Mouse (Mus musculus): ENCODE measurements around the gene Eci1. TPM values are rescaled to one million over a fixed set of nuclear protein-coding genes. Genes with fewer than 3 reads are reported as not detected.

Gene Eci1
- polyA plus RNA-seq, 1 experiment from 2014 or later: 109 TPM

DNA sequence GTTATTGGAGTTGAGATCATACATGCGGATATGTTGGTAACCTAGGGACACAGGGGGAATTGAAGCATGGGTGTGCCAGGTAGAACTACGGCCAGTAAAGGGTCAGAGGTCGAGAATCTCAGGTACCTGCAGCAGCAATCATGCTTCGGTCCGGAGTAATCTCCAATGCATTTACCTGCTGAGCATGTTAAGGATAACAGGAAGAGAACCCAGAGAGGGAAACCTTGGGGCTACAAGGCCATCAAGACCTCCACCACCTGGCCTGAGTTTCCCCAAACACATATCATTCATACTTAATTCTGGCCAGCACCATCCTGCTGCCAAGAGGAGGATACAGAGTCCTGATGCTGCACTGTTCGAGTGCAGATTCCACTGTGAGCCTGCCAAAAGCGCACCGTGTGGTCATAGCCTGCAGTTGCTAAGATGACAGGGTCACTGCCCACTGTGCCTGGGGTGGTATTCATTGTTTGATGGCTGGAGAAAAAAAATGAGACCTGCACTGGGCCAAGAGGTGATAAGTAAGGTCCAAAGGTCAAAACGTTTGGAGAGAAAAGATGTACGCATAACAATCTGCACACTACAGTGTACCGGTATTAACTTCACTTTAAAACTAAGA, 51.7 kb downstream of the Eci1 start:
- Histone ChIP-seq H3K27me3 (ENCODE audit: insufficient read depth, low read length) (no peaks in the 10 kb centered on the region), H3K4me2 (ENCODE audit: low read length) (peak overlapping the region; percentile 73), H3K27ac (no peak overlapping the region), H3K4me1 (replicated peaks; ENCODE audit: insufficient read depth, low read length) (peaks cover 9% of the 10 kb centered on the region), H3K4me3 (replicated peaks; ENCODE audit: low read depth, low read length) (peak overlapping the region; percentile 63), H3K9ac (ENCODE audit: low read depth, low read length) (peak overlapping the region; percentile 69; the same call in 1 of the 2 replicates), H3K9me3 (replicated peaks; ENCODE audit: low read length) (no peaks in the 10 kb centered on the region), H3K36me3 (ENCODE audit: insufficient read depth, low read length) (peaks cover 29% of the 10 kb centered on the region)
- DNase-seq (ENCODE audit: low spot score) (no peak), ATAC-seq (replicated peaks; ENCODE audit: low FRiP score, low read depth) (no peak)
- no peak for TF ChIP-seq CTCF (IDR thresholded peaks at IDR 0.05; ENCODE audit: low read depth)
- 44% methylated on average over 11 of the region's 11 CpGs for WGBS

DNA sequence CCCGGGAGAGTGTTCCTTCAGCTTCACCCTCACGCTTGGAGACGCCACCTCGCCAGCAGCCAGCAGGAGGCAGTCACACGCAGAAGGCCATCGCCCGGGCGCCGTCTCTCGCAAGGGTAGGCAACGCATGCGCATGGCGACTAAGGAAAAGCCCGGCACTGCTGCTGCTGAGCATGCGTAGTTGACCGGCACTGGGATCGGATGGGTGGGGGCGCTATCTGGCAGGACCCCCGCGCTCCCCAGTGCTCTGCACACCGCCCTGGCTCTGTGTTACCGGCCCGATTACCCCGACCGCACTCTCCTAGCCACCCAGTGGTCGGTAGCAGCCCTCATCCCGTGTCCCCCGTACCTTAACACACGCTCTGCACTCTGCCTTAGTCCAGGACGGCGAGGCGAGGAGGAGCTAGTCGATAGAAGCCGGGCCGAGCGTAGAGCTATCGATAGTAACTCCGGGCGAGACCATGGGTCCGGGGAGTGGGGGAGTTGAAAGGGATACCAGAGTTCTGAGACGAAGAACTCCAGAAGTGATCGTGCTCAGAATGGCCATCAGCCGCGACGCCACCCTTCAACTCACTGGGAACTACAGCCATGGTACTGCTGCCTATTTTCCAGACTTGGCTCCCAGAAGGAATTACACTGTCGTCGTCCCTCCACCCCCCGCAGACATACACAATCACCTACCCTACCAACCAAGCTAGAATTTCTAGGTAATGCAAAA, 52.4 kb downstream of the Eci1 start, which contains the start of gene Mlst8:
Mlst8 (minus strand) TSS at position 416 of the 718 bp plus-strand sequence.
- peaks cover 7% of the 10 kb centered on the region for H3K4me1 ChIP-seq (replicated peaks; ENCODE audit: insufficient read depth, low read length)

DNA sequence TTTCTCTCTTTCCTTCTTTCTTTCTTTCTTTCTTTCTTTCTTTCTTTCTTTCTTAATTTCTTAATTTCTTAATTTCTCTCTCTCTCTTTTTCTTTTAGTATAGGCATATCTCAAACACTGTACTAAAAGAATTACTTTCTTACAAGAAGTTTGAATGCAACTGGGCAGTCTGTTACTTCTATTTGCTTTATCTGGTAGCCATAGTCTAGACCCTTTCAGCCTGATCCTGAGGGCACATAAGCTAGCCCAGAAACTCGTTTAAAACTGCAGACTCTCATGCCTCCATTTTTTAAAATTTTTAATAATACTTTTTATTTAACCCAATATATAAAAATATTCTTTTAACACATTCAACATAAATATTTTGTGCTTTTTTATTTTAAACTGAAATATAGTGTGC, 53.0 kb downstream of the Eci1 start:
- Histone ChIP-seq H3K9me3 (replicated peaks; ENCODE audit: low read length) (no peaks in the 10 kb centered on the region), H3K27me3 (ENCODE audit: insufficient read depth, low read length) (no peaks in the 10 kb centered on the region), H3K4me2 (ENCODE audit: low read length) (peak overlapping the region; percentile 53; the same call in 1 of the 2 replicates), H3K4me3 (replicated peaks; ENCODE audit: low read depth, low read length) (peak overlapping the region; percentile 63; the same call in 1 of the 2 replicates), H3K9ac (ENCODE audit: low read depth, low read length) (no peak overlapping the region), H3K36me3 (ENCODE audit: insufficient read depth, low read length) (peaks cover 26% of the 10 kb centered on the region), H3K27ac (no peak overlapping the region), H3K4me1 (replicated peaks; ENCODE audit: insufficient read depth, low read length) (peaks cover 7% of the 10 kb centered on the region)
- no peak for TF ChIP-seq CTCF (IDR thresholded peaks at IDR 0.05; ENCODE audit: low read depth)
- DNase-seq (ENCODE audit: low spot score): no peak
- WGBS: 15% methylated on average over 1 of the region's 1 CpGs
- ATAC-seq (replicated peaks; ENCODE audit: low FRiP score, low read depth): no peak

More for the DNA sequence above, 52.4 kb downstream of the Eci1 start, which contains the start of gene Mlst8:
- peak; percentile 98 for DNase-seq (ENCODE audit: low spot score)
- peak; percentile 89 for ATAC-seq (replicated peaks; ENCODE audit: low FRiP score, low read depth)
- peak; percentile 91 for TF ChIP-seq CTCF (IDR thresholded peaks at IDR 0.05; ENCODE audit: low read depth)
- peak within 1 kb of the TSS; percentile 69 for H3K9ac ChIP-seq (ENCODE audit: low read depth, low read length)
- H3K27me3 ChIP-seq (ENCODE audit: insufficient read depth, low read length): no peaks in the 10 kb centered on the region
- H3K9me3 ChIP-seq (replicated peaks; ENCODE audit: low read length): no peaks in the 10 kb centered on the region
- peak within 1 kb of the TSS; percentile 83 for H3K27ac ChIP-seq
- peak within 1 kb of the TSS; percentile 63 for H3K4me3 ChIP-seq (replicated peaks; ENCODE audit: low read depth, low read length)
- peak within 1 kb of the TSS; percentile 73 for H3K4me2 ChIP-seq (ENCODE audit: low read length)
- peaks cover 29% of the 10 kb centered on the region for H3K36me3 ChIP-seq (ENCODE audit: insufficient read depth, low read length)
- WGBS: under 1% methylated on average over 48 of the region's 48 CpGs

DNA sequence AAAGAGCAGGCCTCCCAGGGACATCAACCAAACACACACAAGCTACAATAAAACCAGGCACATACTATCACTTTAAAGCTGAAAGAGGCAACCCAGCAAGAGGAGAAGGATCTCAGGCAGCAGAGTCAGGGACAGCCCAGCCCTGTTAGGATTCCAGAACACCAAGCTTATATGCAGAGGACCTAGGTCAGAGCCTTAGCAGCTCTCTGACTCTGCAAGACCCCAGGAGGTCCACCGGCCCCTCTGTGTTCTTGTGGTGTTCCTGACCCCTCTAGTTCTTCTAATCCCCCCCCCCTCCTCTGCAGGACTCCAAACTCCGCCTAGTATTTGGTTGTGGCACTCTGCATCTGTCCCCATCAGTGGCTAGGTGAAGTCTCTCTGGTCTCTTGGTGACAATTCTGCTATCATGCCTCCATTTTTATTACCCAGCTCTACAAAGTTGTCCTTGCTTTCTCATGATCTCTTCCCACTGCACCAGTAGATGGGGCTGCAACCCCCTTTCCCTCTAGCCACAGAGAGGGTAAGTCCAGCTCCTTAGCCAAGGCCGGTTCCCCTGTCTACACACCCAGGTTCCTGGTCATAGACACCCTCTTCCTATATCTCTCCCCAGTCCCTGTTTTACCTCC, 53.9 kb downstream of the Eci1 start:
- no peak overlapping the region for H3K27ac ChIP-seq
- H3K9ac ChIP-seq (ENCODE audit: low read depth, low read length): no peak overlapping the region
- peaks cover 19% of the 10 kb centered on the region for H3K36me3 ChIP-seq (ENCODE audit: insufficient read depth, low read length)
- no peaks in the 10 kb centered on the region for H3K27me3 ChIP-seq (ENCODE audit: insufficient read depth, low read length)
- DNase-seq (ENCODE audit: low spot score): peak; percentile 48
- TF ChIP-seq CTCF (IDR thresholded peaks at IDR 0.05; ENCODE audit: low read depth): peak; percentile 59
- H3K4me1 ChIP-seq (replicated peaks; ENCODE audit: insufficient read depth, low read length): peaks cover 7% of the 10 kb centered on the region
- H3K4me3 ChIP-seq (replicated peaks; ENCODE audit: low read depth, low read length): no peak overlapping the region
- no peaks in the 10 kb centered on the region for H3K9me3 ChIP-seq (replicated peaks; ENCODE audit: low read length)
- H3K4me2 ChIP-seq (ENCODE audit: low read length): no peak overlapping the region
- WGBS: 44% methylated on average over 3 of the region's 3 CpGs
- ATAC-seq (replicated peaks; ENCODE audit: low FRiP score, low read depth): no peak

DNA sequence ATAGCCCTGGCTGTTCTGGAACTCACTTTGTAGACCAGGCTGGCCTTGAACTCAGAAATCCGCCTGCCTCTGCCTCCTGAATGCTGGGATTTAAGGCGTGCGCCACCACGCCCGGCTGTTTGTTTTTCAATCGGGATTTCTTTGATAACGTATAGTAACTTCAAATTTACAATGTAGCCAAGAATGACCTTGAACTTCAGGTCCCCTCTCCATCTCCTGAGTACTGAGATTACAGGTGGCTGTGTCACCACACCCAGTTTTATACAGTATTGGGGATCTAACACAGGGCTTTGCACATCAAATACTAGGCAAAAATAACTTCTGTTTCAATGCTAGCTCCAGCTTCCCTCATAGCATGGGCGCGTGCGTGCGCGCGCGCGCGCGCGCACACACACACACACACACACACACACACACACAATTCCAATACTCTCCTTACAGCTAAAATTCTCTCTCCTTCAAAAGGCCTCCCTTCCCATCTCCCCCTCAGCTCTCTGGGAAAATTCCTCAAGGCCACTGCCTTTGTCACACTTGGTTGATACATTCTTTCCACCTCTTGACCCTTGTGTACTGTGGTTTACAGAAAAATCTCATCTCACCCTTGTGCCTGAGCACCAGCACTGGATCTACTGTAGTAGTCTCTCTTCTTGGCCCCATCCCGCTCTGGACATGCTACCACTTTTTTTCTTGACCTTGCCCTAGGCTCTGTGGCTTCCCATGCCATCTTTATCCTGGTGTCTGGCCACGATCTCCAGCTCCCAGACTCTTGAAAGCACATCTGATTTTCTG, 54.8 kb downstream of the Eci1 start:
- 0 out of 2 replicates have a peak, but pooled peaks cover 10% of the 10 kb centered on the region for H3K36me3 ChIP-seq (ENCODE audit: insufficient read depth, low read length)
- no peak for TF ChIP-seq CTCF (IDR thresholded peaks at IDR 0.05; ENCODE audit: low read depth)
- H3K4me2 ChIP-seq (ENCODE audit: low read length): no peak overlapping the region

DNA sequence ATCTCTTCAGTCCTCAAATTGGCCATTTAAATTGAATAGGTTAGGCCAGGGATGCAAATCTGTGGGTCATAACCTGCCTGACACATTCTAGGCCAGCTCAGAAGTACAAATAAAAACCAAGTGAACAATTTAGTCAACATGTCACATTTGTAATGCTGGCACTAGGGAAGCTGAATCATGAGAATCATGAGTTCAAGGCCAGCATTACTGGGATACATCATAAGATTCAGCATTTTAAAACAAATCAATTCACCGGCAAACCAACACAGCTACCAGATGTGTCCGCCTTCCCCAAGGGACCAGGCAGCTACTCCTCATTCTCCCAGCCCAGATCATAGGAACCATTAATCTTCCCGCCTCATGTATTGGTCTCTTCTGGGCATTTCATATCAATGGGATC, 57.1 kb downstream of the Eci1 start:
- Histone ChIP-seq H3K9ac (ENCODE audit: low read depth, low read length) (no peak overlapping the region), H3K4me3 (replicated peaks; ENCODE audit: low read depth, low read length) (no peak overlapping the region), H3K4me1 (replicated peaks; ENCODE audit: insufficient read depth, low read length) (no peaks in the 10 kb centered on the region), H3K4me2 (ENCODE audit: low read length) (no peak overlapping the region), H3K9me3 (replicated peaks; ENCODE audit: low read length) (no peaks in the 10 kb centered on the region), H3K36me3 (ENCODE audit: insufficient read depth, low read length) (no peaks in the 10 kb centered on the region), H3K27me3 (ENCODE audit: insufficient read depth, low read length) (no peaks in the 10 kb centered on the region), H3K27ac (no peak overlapping the region)
- ATAC-seq (replicated peaks; ENCODE audit: low FRiP score, low read depth) (no peak), DNase-seq (ENCODE audit: low spot score) (no peak)
- no peak for TF ChIP-seq CTCF (IDR thresholded peaks at IDR 0.05; ENCODE audit: low read depth)
- 89% methylated on average over 3 of the region's 3 CpGs for WGBS

More for the DNA sequence above, 54.8 kb downstream of the Eci1 start:
- Histone ChIP-seq H3K9me3 (replicated peaks; ENCODE audit: low read length) (no peaks in the 10 kb centered on the region), H3K27ac (no peak overlapping the region), H3K27me3 (ENCODE audit: insufficient read depth, low read length) (no peaks in the 10 kb centered on the region), H3K9ac (ENCODE audit: low read depth, low read length) (no peak overlapping the region), H3K4me1 (replicated peaks; ENCODE audit: insufficient read depth, low read length) (peaks cover 7% of the 10 kb centered on the region), H3K4me3 (replicated peaks; ENCODE audit: low read depth, low read length) (no peak overlapping the region)
- DNase-seq (ENCODE audit: low spot score) (no peak), ATAC-seq (replicated peaks; ENCODE audit: low FRiP score, low read depth) (no peak)
- 94% methylated on average over 20 of the region's 20 CpGs for WGBS
